In genomic region chr3:107664641-107665040, GRCm38 (mm10) we compare ENCODE assay signal across 24 mouse cellular contexts. TPM values are rescaled to one million over a fixed set of nuclear protein-coding genes. Genes with fewer than 3 reads are reported as not detected.
"Had no signal": no experiment of that assay in that cellular context is flagged by ENCODE, and none has a peak within 500 bp of the region (broad histone marks: within the 10 kb centered on the region; RNA-seq: fewer than 3 reads in every experiment).

No protein-coding gene starts in this region.

- H3K27me3 ChIP-seq: midbrain, embryonic 12.5 days; neural tube, embryonic 13.5 days; neural tube, embryonic 15.5 days had no signal

- H3K27ac ChIP-seq: midbrain, embryonic 10.5 days; midbrain, embryonic 12.5 days; neural tube, embryonic 13.5 days; neural tube, embryonic 15.5 days had no signal

- H3K9me3 ChIP-seq: midbrain, embryonic 10.5 days; midbrain, embryonic 12.5 days; neural tube, embryonic 13.5 days; neural tube, embryonic 15.5 days had no signal

- H3K4me2 ChIP-seq: lung, embryonic 14.5 days; midbrain, embryonic 12.5 days; neural tube, embryonic 13.5 days; neural tube, embryonic 15.5 days had no signal

- H3K4me3 ChIP-seq: midbrain, embryonic 10.5 days; midbrain, embryonic 12.5 days; myocyte; neural tube, embryonic 13.5 days; neural tube, embryonic 15.5 days had no signal

- H3K9ac ChIP-seq: lung, embryonic 14.5 days; midbrain, embryonic 12.5 days; neural tube, embryonic 13.5 days; neural tube, embryonic 15.5 days had no signal

- DNase-seq: lung, embryonic 14.5 days; lung, postnatal 10 days; lung, postnatal 4 days; midbrain, embryonic 14.5 days; retina, postnatal 1 day; right cerebral cortex, adult 18-20 months; right cerebral cortex, postnatal 25 days; right cerebral cortex, postnatal 4 days; spleen, adult 18-20 months; thymus, adult 18-20 months; thymus, postnatal 14 days; thymus, postnatal 36 days had no signal

- H3K4me1 ChIP-seq: midbrain, embryonic 10.5 days; midbrain, embryonic 12.5 days; neural tube, embryonic 13.5 days; neural tube, embryonic 15.5 days had no signal

- ATAC-seq: midbrain, embryonic 16.5 days had no signal

RNA-seq across cellular contexts. Expression of gene Gm10961, which starts 33.5 kb away (rescaled TPM):
- polyA plus RNA-seq: lung, embryonic 14.5 days; lung, embryonic 16.5 days; midbrain, embryonic 10.5 days; midbrain, embryonic 12.5 days; midbrain, embryonic 14.5 days; midbrain, embryonic 16.5 days; myocyte; neural tube, embryonic 11.5 days; neural tube, embryonic 13.5 days; neural tube, embryonic 15.5 days; small intestine, adult 2 months; stomach, embryonic 14.5 days; stomach, embryonic 16.5 days; thymus, postnatal 0 days had no signal
